Mouse (Mus musculus) CD4-positive, CD25-positive, alpha-beta regulatory T cell, adult 2 months (primary cell): ENCODE measurements around the gene Mlxipl.
A peak's percentile ranks its signal among the peaks of the same experiment; 100 is the strongest.

ENCODE experiments used
- DNase-seq: peaks from one replicate; pipeline ENCODE4 v3.0.0-alpha.2; 2012; ENCODE audit warnings: low read depth, low spot score

The Mlxipl gene

GRCm38 (mm10) chr5:135145955-135146354, 56.3 kb downstream of the Mlxipl start:
- no peak for DNase-seq

- no peak for DNase-seq
These were observed 59.0 kb downstream of the Mlxipl start for GRCm38 (mm10) chr5:135148715-135149052.

GRCm38 (mm10) chr5:135149053-135149819, 59.5 kb downstream of the Mlxipl start, which contains the start of gene Tbl2:
Tbl2 (plus strand) TSS chr5:135149657.
- peak; percentile 100 for DNase-seq

GRCm38 (mm10) chr5:135149820-135150178, 60.1 kb downstream of the Mlxipl start:
- no peak for DNase-seq

- DNase-seq: peak; percentile 31
These were observed 66.8 kb downstream of the Mlxipl start for GRCm38 (mm10) chr5:135156496-135156895.

GRCm38 (mm10) chr5:135161221-135161620, 71.5 kb downstream of the Mlxipl start:
- no peak for DNase-seq

- DNase-seq: no peak
These were observed 72.0 kb downstream of the Mlxipl start for GRCm38 (mm10) chr5:135161650-135162049.

- no peak for DNase-seq
These were observed 72.7 kb downstream of the Mlxipl start for GRCm38 (mm10) chr5:135162361-135162760.

GRCm38 (mm10) chr5:135162821-135163220, 73.1 kb downstream of the Mlxipl start:
- no peak for DNase-seq

GRCm38 (mm10) chr5:135166909-135167308, 77.2 kb downstream of the Mlxipl start:
- no peak for DNase-seq

GRCm38 (mm10) chr5:135167469-135167868, 77.8 kb downstream of the Mlxipl start:
- DNase-seq: no peak

- DNase-seq: peak; percentile 98
These were observed 78.7 kb downstream of the Mlxipl start, which contains the start of gene Bcl7b for GRCm38 (mm10) chr5:135168063-135169062. Bcl7b (plus strand) TSS chr5:135168283.

- DNase-seq: no peak
These were observed 79.8 kb downstream of the Mlxipl start for GRCm38 (mm10) chr5:135169479-135169878.

- DNase-seq: no peak
These were observed 82.1 kb downstream of the Mlxipl start for GRCm38 (mm10) chr5:135171688-135172220.

- no peak for DNase-seq
These were observed 83.3 kb downstream of the Mlxipl start for GRCm38 (mm10) chr5:135172986-135173385.

- no peak for DNase-seq
These were observed 85.4 kb downstream of the Mlxipl start for GRCm38 (mm10) chr5:135175086-135175485.

- no peak for DNase-seq
These were observed 88.8 kb downstream of the Mlxipl start for GRCm38 (mm10) chr5:135178523-135178922.

- no peak for DNase-seq
These were observed 89.3 kb downstream of the Mlxipl start for GRCm38 (mm10) chr5:135178996-135179395.

- no peak for DNase-seq
These were observed 89.9 kb downstream of the Mlxipl start for GRCm38 (mm10) chr5:135179616-135180015.

- DNase-seq: no peak
These were observed 91.1 kb downstream of the Mlxipl start for GRCm38 (mm10) chr5:135180796-135181195.

GRCm38 (mm10) chr5:135181776-135182175, 92.1 kb downstream of the Mlxipl start:
- DNase-seq: no peak
